Mouse (Mus musculus): ENCODE results near the gene Cdca7.

Cdca7 gene

GRCm38 (mm10) chr2:72493039-72493438 lies 17.1 kb downstream of the Cdca7 start:
- no peak for DNase-seq

- no peak for DNase-seq
Measured at GRCm38 (mm10) chr2:72499074-72499721, 23.2 kb downstream of the Cdca7 start.

- no peak for DNase-seq
Measured at GRCm38 (mm10) chr2:72499782-72500411, 23.9 kb downstream of the Cdca7 start.

- DNase-seq = no peak
Measured at GRCm38 (mm10) chr2:72502041-72502813, 26.3 kb downstream of the Cdca7 start.

GRCm38 (mm10) chr2:72503646-72504045 lies 27.7 kb downstream of the Cdca7 start:
- no peak for DNase-seq

GRCm38 (mm10) chr2:72507855-72508635 lies 32.1 kb downstream of the Cdca7 start:
- no peak for DNase-seq

- no peak for DNase-seq
Measured at GRCm38 (mm10) chr2:72508891-72509290, 32.9 kb downstream of the Cdca7 start.

GRCm38 (mm10) chr2:72515526-72515925 lies 39.6 kb downstream of the Cdca7 start:
- no peak for DNase-seq

GRCm38 (mm10) chr2:72515971-72516719 lies 40.2 kb downstream of the Cdca7 start:
- DNase-seq = peak in 1 of 2 experiments; percentile 32

GRCm38 (mm10) chr2:72516720-72517089 lies 40.7 kb downstream of the Cdca7 start:
- no peak for DNase-seq

GRCm38 (mm10) chr2:72524022-72524421 lies 48.1 kb downstream of the Cdca7 start:
- DNase-seq = no peak

- DNase-seq = no peak
Measured at GRCm38 (mm10) chr2:72525556-72525955, 49.6 kb downstream of the Cdca7 start.

- no peak for DNase-seq
Measured at GRCm38 (mm10) chr2:72529026-72529357, 53.0 kb downstream of the Cdca7 start.

GRCm38 (mm10) chr2:72529358-72530319 lies 53.7 kb downstream of the Cdca7 start:
- no peak for DNase-seq

GRCm38 (mm10) chr2:72535889-72536288 lies 59.9 kb downstream of the Cdca7 start:
- no peak for DNase-seq
